Mouse (Mus musculus) heart, embryonic 11.5 days (tissue): ENCODE data around the gene Upf2. TPM values are rescaled to one million over a fixed set of nuclear protein-coding genes. Genes with fewer than 3 reads are reported as not detected.

Experiments used
- ATAC-seq: fragments of 200-750 bp; cut with Nextera tagmentation; replicated peaks from 2 replicates; pipeline ENCODE4 v1.8.0; 2017; ENCODE audit warnings: moderate library complexity; ENCODE audit not compliant: insufficient number of reproducible peaks, low FRiP score, low TSS enrichment
- H3K27ac ChIP-seq: fragments of 300-500 bp; sonication (generic); 2 replicates; pipeline ENCODE4 v1.5.1; 2014; ENCODE audit warnings: mild to moderate bottlenecking, low read depth, low read length
- H3K27me3 ChIP-seq: fragments of 300-500 bp; sonication (generic); 2 replicates; pipeline ENCODE4 v1.6.1; 2014; ENCODE audit warnings: mild to moderate bottlenecking, low read length, mixed read lengths; ENCODE audit not compliant: control insufficient read depth, insufficient read depth
- H3K36me3 ChIP-seq: fragments of 300-500 bp; sonication (generic); 2 replicates; pipeline ENCODE4 v1.6.1; 2014; ENCODE audit warnings: mild to moderate bottlenecking, low read length, moderate library complexity, mixed read lengths; ENCODE audit not compliant: control insufficient read depth, insufficient read depth
- H3K4me1 ChIP-seq: fragments of 300-500 bp; sonication (generic); 2 replicates; pipeline ENCODE4 v1.6.1; 2014; ENCODE audit warnings: low read length; ENCODE audit not compliant: control insufficient read depth, insufficient read depth
- H3K4me2 ChIP-seq: fragments of 300-500 bp; sonication (generic); 2 replicates; pipeline ENCODE4 v1.6.1; 2014; ENCODE audit warnings: mild to moderate bottlenecking, moderate library complexity
- H3K4me3 ChIP-seq: fragments of 300-500 bp; sonication (generic); 2 replicates; pipeline ENCODE4 v1.5.1; 2014; ENCODE audit warnings: low read depth, low read length
- H3K9ac ChIP-seq: fragments of 300-500 bp; sonication (generic); 2 replicates; pipeline ENCODE4 v1.6.1; 2014; ENCODE audit warnings: mild to moderate bottlenecking, low read depth, low read length, moderate library complexity
- H3K9me3 ChIP-seq: fragments of 300-500 bp; sonication (generic); replicated peaks from 2 replicates; pipeline ENCODE4 v1.6.1; 2016; ENCODE audit warnings: low read length; ENCODE audit not compliant: control insufficient read depth
- WGBS: fragments of 180-500 bp; shearing (Covaris S2); extraction: QIAGEN DNeasy Blood & Tissue Kit; methylation state at CpG from one replicate; pipeline ENCODE4 v1.1.7; 2014; ENCODE audit not compliant: insufficient replicate concordance; 5-methylcytosine and 5-hydroxymethylcytosine counted together
- polyA plus RNA-seq: library from polyadenylated mRNA; unstranded; fragments of >200 nt; fragmentation: Nextera tagmentation; extraction: Ambion mirVana; gene quantifications from 2 replicates; pipeline ENCODE4 v1.2.1, GENCODE M21; 2014

Gene Upf2
- polyA plus RNA-seq, 1 experiment from 2014 or later: 9.2 TPM

GRCm38 (mm10) chr2:5930291-5931054, 20.8 kb upstream of the Upf2 start:
- H3K36me3 ChIP-seq: no peaks in the 10 kb centered on the region
- H3K9me3 ChIP-seq: no peaks in the 10 kb centered on the region
- H3K27ac ChIP-seq: no peak overlapping the region
- no peak overlapping the region for H3K4me3 ChIP-seq
- no peak for ATAC-seq
- no peak overlapping the region for H3K4me2 ChIP-seq
- H3K9ac ChIP-seq: no peak overlapping the region
- no peaks in the 10 kb centered on the region for H3K4me1 ChIP-seq
- no peaks in the 10 kb centered on the region for H3K27me3 ChIP-seq
- WGBS: 87% methylated on average over 18 of the region's 18 CpGs

GRCm38 (mm10) chr2:5931938-5932337, 19.3 kb upstream of the Upf2 start:
- no peaks in the 10 kb centered on the region for H3K9me3 ChIP-seq
- WGBS: 83% methylated on average over 5 of the region's 5 CpGs
- H3K9ac ChIP-seq: no peak overlapping the region
- H3K4me3 ChIP-seq: no peak overlapping the region
- no peaks in the 10 kb centered on the region for H3K4me1 ChIP-seq
- H3K27me3 ChIP-seq: no peaks in the 10 kb centered on the region
- H3K36me3 ChIP-seq: no peaks in the 10 kb centered on the region
- ATAC-seq: no peak
- H3K27ac ChIP-seq: no peak overlapping the region
- H3K4me2 ChIP-seq: no peak overlapping the region

GRCm38 (mm10) chr2:5934936-5935335, 16.3 kb upstream of the Upf2 start:
- H3K4me3 ChIP-seq: no peak overlapping the region
- H3K9ac ChIP-seq: no peak overlapping the region
- no peak overlapping the region for H3K27ac ChIP-seq
- no peaks in the 10 kb centered on the region for H3K27me3 ChIP-seq
- no peaks in the 10 kb centered on the region for H3K4me1 ChIP-seq
- H3K4me2 ChIP-seq: no peak overlapping the region
- no peaks in the 10 kb centered on the region for H3K36me3 ChIP-seq
- whole genome bisulfite sequencing: 79% methylated on average over 3 of the region's 3 CpGs
- no peak for ATAC-seq
- H3K9me3 ChIP-seq: no peaks in the 10 kb centered on the region

- Histone ChIP-seq H3K4me1 (no peaks in the 10 kb centered on the region), H3K9me3 (no peaks in the 10 kb centered on the region), H3K4me3 (no peak overlapping the region), H3K27ac (no peak overlapping the region), H3K27me3 (no peaks in the 10 kb centered on the region), H3K36me3 (no peaks in the 10 kb centered on the region), H3K4me2 (no peak overlapping the region), H3K9ac (no peak overlapping the region)
- no peak for ATAC-seq
- WGBS: 80% methylated on average over 6 of the region's 6 CpGs
Observed at GRCm38 (mm10) chr2:5936068-5936467, 15.2 kb upstream of the Upf2 start.

- H3K9me3 ChIP-seq: no peaks in the 10 kb centered on the region
Observed at GRCm38 (mm10) chr2:5936550-5936949, 14.7 kb upstream of the Upf2 start.

GRCm38 (mm10) chr2:5939319-5939718, 11.9 kb upstream of the Upf2 start:
- no peaks in the 10 kb centered on the region for H3K9me3 ChIP-seq
- H3K4me2 ChIP-seq: no peak overlapping the region
- no peaks in the 10 kb centered on the region for H3K27me3 ChIP-seq
- H3K36me3 ChIP-seq: no peaks in the 10 kb centered on the region
- no peaks in the 10 kb centered on the region; the same call in 1 of the 2 replicates for H3K4me1 ChIP-seq
- H3K27ac ChIP-seq: no peak overlapping the region
- H3K9ac ChIP-seq: no peak overlapping the region
- no peak overlapping the region for H3K4me3 ChIP-seq
- WGBS: 68% methylated on average over 3 of the region's 3 CpGs
- ATAC-seq: no peak

More at GRCm38 (mm10) chr2:5936550-5936949, 14.7 kb upstream of the Upf2 start:
- no peak for ATAC-seq
- no peak overlapping the region for H3K9ac ChIP-seq
- no peak overlapping the region for H3K27ac ChIP-seq
- no peak overlapping the region for H3K4me2 ChIP-seq
- WGBS: 83% methylated on average over 4 of the region's 4 CpGs
- no peaks in the 10 kb centered on the region for H3K4me1 ChIP-seq
- no peak overlapping the region for H3K4me3 ChIP-seq
- H3K36me3 ChIP-seq: no peaks in the 10 kb centered on the region
- no peaks in the 10 kb centered on the region for H3K27me3 ChIP-seq

- H3K9me3 ChIP-seq: no peaks in the 10 kb centered on the region
- no peak overlapping the region for H3K27ac ChIP-seq
- H3K4me1 ChIP-seq: no peaks in the 10 kb centered on the region; the same call in 1 of the 2 replicates
- no peaks in the 10 kb centered on the region for H3K27me3 ChIP-seq
- H3K4me2 ChIP-seq: no peak overlapping the region
- no peaks in the 10 kb centered on the region for H3K36me3 ChIP-seq
- no peak for ATAC-seq
- H3K4me3 ChIP-seq: no peak overlapping the region
- no peak overlapping the region for H3K9ac ChIP-seq
- 81% methylated on average over 14 of the region's 14 CpGs for WGBS
Observed at GRCm38 (mm10) chr2:5939911-5940310, 11.4 kb upstream of the Upf2 start.

- 91% methylated on average over 9 of the region's 9 CpGs for WGBS
Observed at GRCm38 (mm10) chr2:5940936-5941335, 10.3 kb upstream of the Upf2 start.

More at GRCm38 (mm10) chr2:5940936-5941335, 10.3 kb upstream of the Upf2 start:
- ATAC-seq: no peak
- no peak overlapping the region for H3K27ac ChIP-seq
- H3K4me3 ChIP-seq: no peak overlapping the region
- H3K27me3 ChIP-seq: no peaks in the 10 kb centered on the region
- no peak overlapping the region for H3K4me2 ChIP-seq
- no peaks in the 10 kb centered on the region; the same call in 1 of the 2 replicates for H3K4me1 ChIP-seq
- H3K9ac ChIP-seq: no peak overlapping the region
- no peaks in the 10 kb centered on the region for H3K9me3 ChIP-seq
- no peaks in the 10 kb centered on the region for H3K36me3 ChIP-seq
